Mouse (Mus musculus): ENCODE measurements around the gene Abca2. TPM values are rescaled to one million over a fixed set of nuclear protein-coding genes. Genes with fewer than 3 reads are reported as not detected.
"Not testable (repeated sequence)": the region's sequence is repeated elsewhere in the genome, so short reads cannot be mapped to it uniquely, and the experiment has no call there.

Gene Abca2
- polyA plus RNA-seq, 1 experiment from 2014 or later = 3.8 TPM

GRCm38 (mm10) chr2:25413436-25413835 is 15.1 kb upstream of the Abca2 start:
- not testable (repeated sequence) for H3K4me2 ChIP-seq (ENCODE audit: low read depth, severe bottlenecking); H3K4me1 ChIP-seq (ENCODE audit: control insufficient read depth, insufficient read depth, low read length); H3K4me3 ChIP-seq (ENCODE audit: low read depth, low read length); H3K27ac ChIP-seq (replicated peaks; ENCODE audit: low read depth, low read length); H3K36me3 ChIP-seq (ENCODE audit: control insufficient read depth, insufficient read depth, low read length); ATAC-seq (ENCODE audit: insufficient number of reproducible peaks, low FRiP score, low TSS enrichment, low read depth); H3K9me3 ChIP-seq (ENCODE audit: control insufficient read depth, low read length); H3K9ac ChIP-seq (ENCODE audit: low read length); DNase-seq (ENCODE audit: low spot score); H3K27me3 ChIP-seq (ENCODE audit: control insufficient read depth, insufficient read depth, low read length)

GRCm38 (mm10) chr2:25417426-25417825 is 11.1 kb upstream of the Abca2 start:
- DNase-seq (ENCODE audit: low spot score) (no peak), ATAC-seq (ENCODE audit: insufficient number of reproducible peaks, low FRiP score, low TSS enrichment, low read depth) (no peak)
- no peak overlapping the region for H3K9ac ChIP-seq (ENCODE audit: low read length)
- no peak overlapping the region for H3K4me3 ChIP-seq (ENCODE audit: low read depth, low read length)
- 33% methylated on average over 3 of the region's 3 CpGs for WGBS
- no peaks in the 10 kb centered on the region for H3K4me1 ChIP-seq (ENCODE audit: control insufficient read depth, insufficient read depth, low read length)
- H3K9me3 ChIP-seq (ENCODE audit: control insufficient read depth, low read length) = no peaks in the 10 kb centered on the region
- peaks cover under 1% of the 10 kb centered on the region; the same call in 1 of the 2 replicates for H3K27me3 ChIP-seq (ENCODE audit: control insufficient read depth, insufficient read depth, low read length)
- H3K36me3 ChIP-seq (ENCODE audit: control insufficient read depth, insufficient read depth, low read length) = no peaks in the 10 kb centered on the region
- no peak overlapping the region for H3K4me2 ChIP-seq (ENCODE audit: low read depth, severe bottlenecking)
- no peak overlapping the region for H3K27ac ChIP-seq (replicated peaks; ENCODE audit: low read depth, low read length)

- H3K36me3 ChIP-seq (ENCODE audit: control insufficient read depth, insufficient read depth, low read length) = no peaks in the 10 kb centered on the region
- H3K9ac ChIP-seq (ENCODE audit: low read length) = no peak overlapping the region
- ATAC-seq (ENCODE audit: insufficient number of reproducible peaks, low FRiP score, low TSS enrichment, low read depth) = no peak
- H3K4me3 ChIP-seq (ENCODE audit: low read depth, low read length) = no peak overlapping the region
- WGBS = 21% methylated on average over 3 of the region's 3 CpGs
- no peaks in the 10 kb centered on the region for H3K4me1 ChIP-seq (ENCODE audit: control insufficient read depth, insufficient read depth, low read length)
- no peak overlapping the region for H3K4me2 ChIP-seq (ENCODE audit: low read depth, severe bottlenecking)
- no peaks in the 10 kb centered on the region for H3K9me3 ChIP-seq (ENCODE audit: control insufficient read depth, low read length)
- H3K27ac ChIP-seq (replicated peaks; ENCODE audit: low read depth, low read length) = no peak overlapping the region
- peaks cover 26% of the 10 kb centered on the region for H3K27me3 ChIP-seq (ENCODE audit: control insufficient read depth, insufficient read depth, low read length)
- peak; percentile 68 for DNase-seq (ENCODE audit: low spot score)
These were observed 6.6 kb upstream of the Abca2 start for GRCm38 (mm10) chr2:25421896-25422295.

- H3K36me3 ChIP-seq (ENCODE audit: control insufficient read depth, insufficient read depth, low read length) = no peaks in the 10 kb centered on the region
- no peak for ATAC-seq (ENCODE audit: insufficient number of reproducible peaks, low FRiP score, low TSS enrichment, low read depth)
- H3K9me3 ChIP-seq (ENCODE audit: control insufficient read depth, low read length) = no peaks in the 10 kb centered on the region
- DNase-seq (ENCODE audit: low spot score) = no peak
- WGBS = 58% methylated on average over 17 of the region's 17 CpGs
- no peak within 1 kb of the TSS for H3K27ac ChIP-seq (replicated peaks; ENCODE audit: low read depth, low read length)
- no peaks in the 10 kb centered on the region for H3K4me1 ChIP-seq (ENCODE audit: control insufficient read depth, insufficient read depth, low read length)
- no peak within 1 kb of the TSS for H3K9ac ChIP-seq (ENCODE audit: low read length)
- no peak within 1 kb of the TSS for H3K4me3 ChIP-seq (ENCODE audit: low read depth, low read length)
- no peak within 1 kb of the TSS for H3K4me2 ChIP-seq (ENCODE audit: low read depth, severe bottlenecking)
- H3K27me3 ChIP-seq (ENCODE audit: control insufficient read depth, insufficient read depth, low read length) = peaks cover 26% of the 10 kb centered on the region
These were observed 5.7 kb upstream of the Abca2 start, which contains the start of gene Fut7 for GRCm38 (mm10) chr2:25422587-25423410. Fut7 (plus strand) TSS chr2:25423267.

- Histone ChIP-seq H3K4me3 (ENCODE audit: low read depth, low read length) (no peak overlapping the region), H3K27ac (replicated peaks; ENCODE audit: low read depth, low read length) (no peak overlapping the region), H3K9me3 (ENCODE audit: control insufficient read depth, low read length) (no peaks in the 10 kb centered on the region), H3K36me3 (ENCODE audit: control insufficient read depth, insufficient read depth, low read length) (no peaks in the 10 kb centered on the region), H3K4me2 (ENCODE audit: low read depth, severe bottlenecking) (no peak overlapping the region), H3K27me3 (ENCODE audit: control insufficient read depth, insufficient read depth, low read length) (peaks cover 26% of the 10 kb centered on the region), H3K4me1 (ENCODE audit: control insufficient read depth, insufficient read depth, low read length) (no peaks in the 10 kb centered on the region), H3K9ac (ENCODE audit: low read length) (no peak overlapping the region)
- no peak for ATAC-seq (ENCODE audit: insufficient number of reproducible peaks, low FRiP score, low TSS enrichment, low read depth)
- WGBS = 59% methylated on average over 1 of the region's 1 CpGs
- DNase-seq (ENCODE audit: low spot score) = no peak
These were observed 4.9 kb upstream of the Abca2 start for GRCm38 (mm10) chr2:25423626-25424025.

GRCm38 (mm10) chr2:25425481-25425880 is 3.0 kb upstream of the Abca2 start:
- DNase-seq (ENCODE audit: low spot score) (no peak), ATAC-seq (ENCODE audit: insufficient number of reproducible peaks, low FRiP score, low TSS enrichment, low read depth) (no peak)
- no peaks in the 10 kb centered on the region for H3K36me3 ChIP-seq (ENCODE audit: control insufficient read depth, insufficient read depth, low read length)
- H3K27me3 ChIP-seq (ENCODE audit: control insufficient read depth, insufficient read depth, low read length) = peaks cover 31% of the 10 kb centered on the region
- H3K4me1 ChIP-seq (ENCODE audit: control insufficient read depth, insufficient read depth, low read length) = 0 out of 2 replicates have a peak, but pooled peaks cover 3% of the 10 kb centered on the region
- no peaks in the 10 kb centered on the region for H3K9me3 ChIP-seq (ENCODE audit: control insufficient read depth, low read length)
- 55% methylated on average over 27 of the region's 27 CpGs for WGBS
- H3K27ac ChIP-seq (replicated peaks; ENCODE audit: low read depth, low read length) = no peak overlapping the region
- no peak overlapping the region for H3K9ac ChIP-seq (ENCODE audit: low read length)
- H3K4me2 ChIP-seq (ENCODE audit: low read depth, severe bottlenecking) = no peak overlapping the region
- no peak overlapping the region for H3K4me3 ChIP-seq (ENCODE audit: low read depth, low read length)

GRCm38 (mm10) chr2:25426721-25427191 is 1.7 kb upstream of the Abca2 start:
- ATAC-seq (ENCODE audit: insufficient number of reproducible peaks, low FRiP score, low TSS enrichment, low read depth) (no peak), DNase-seq (ENCODE audit: low spot score) (peak; percentile 83)
- Histone ChIP-seq H3K4me1 (ENCODE audit: control insufficient read depth, insufficient read depth, low read length) (0 out of 2 replicates have a peak, but pooled peaks cover 3% of the 10 kb centered on the region), H3K36me3 (ENCODE audit: control insufficient read depth, insufficient read depth, low read length) (no peaks in the 10 kb centered on the region), H3K4me3 (ENCODE audit: low read depth, low read length) (no peak overlapping the region), H3K9ac (ENCODE audit: low read length) (no peak overlapping the region), H3K9me3 (ENCODE audit: control insufficient read depth, low read length) (no peaks in the 10 kb centered on the region), H3K4me2 (ENCODE audit: low read depth, severe bottlenecking) (no peak overlapping the region), H3K27ac (replicated peaks; ENCODE audit: low read depth, low read length) (no peak overlapping the region), H3K27me3 (ENCODE audit: control insufficient read depth, insufficient read depth, low read length) (peaks cover 31% of the 10 kb centered on the region)
- 33% methylated on average over 5 of the region's 5 CpGs for WGBS

GRCm38 (mm10) chr2:25427256-25427655 is 1.2 kb upstream of the Abca2 start:
- ATAC-seq (ENCODE audit: insufficient number of reproducible peaks, low FRiP score, low TSS enrichment, low read depth) (no peak), DNase-seq (ENCODE audit: low spot score) (no peak)
- Histone ChIP-seq H3K27ac (replicated peaks; ENCODE audit: low read depth, low read length) (no peak overlapping the region), H3K9ac (ENCODE audit: low read length) (no peak overlapping the region), H3K4me1 (ENCODE audit: control insufficient read depth, insufficient read depth, low read length) (0 out of 2 replicates have a peak, but pooled peaks cover 3% of the 10 kb centered on the region), H3K27me3 (ENCODE audit: control insufficient read depth, insufficient read depth, low read length) (peaks cover 31% of the 10 kb centered on the region), H3K4me2 (ENCODE audit: low read depth, severe bottlenecking) (no peak overlapping the region), H3K4me3 (ENCODE audit: low read depth, low read length) (no peak overlapping the region), H3K36me3 (ENCODE audit: control insufficient read depth, insufficient read depth, low read length) (no peaks in the 10 kb centered on the region), H3K9me3 (ENCODE audit: control insufficient read depth, low read length) (no peaks in the 10 kb centered on the region)
- WGBS = 93% methylated on average over 5 of the region's 5 CpGs

Data from limb, embryonic 11.5 days (tissue).